Comparison of ENCODE assay signal across 10 mouse cellular contexts in the genomic region with DNA sequence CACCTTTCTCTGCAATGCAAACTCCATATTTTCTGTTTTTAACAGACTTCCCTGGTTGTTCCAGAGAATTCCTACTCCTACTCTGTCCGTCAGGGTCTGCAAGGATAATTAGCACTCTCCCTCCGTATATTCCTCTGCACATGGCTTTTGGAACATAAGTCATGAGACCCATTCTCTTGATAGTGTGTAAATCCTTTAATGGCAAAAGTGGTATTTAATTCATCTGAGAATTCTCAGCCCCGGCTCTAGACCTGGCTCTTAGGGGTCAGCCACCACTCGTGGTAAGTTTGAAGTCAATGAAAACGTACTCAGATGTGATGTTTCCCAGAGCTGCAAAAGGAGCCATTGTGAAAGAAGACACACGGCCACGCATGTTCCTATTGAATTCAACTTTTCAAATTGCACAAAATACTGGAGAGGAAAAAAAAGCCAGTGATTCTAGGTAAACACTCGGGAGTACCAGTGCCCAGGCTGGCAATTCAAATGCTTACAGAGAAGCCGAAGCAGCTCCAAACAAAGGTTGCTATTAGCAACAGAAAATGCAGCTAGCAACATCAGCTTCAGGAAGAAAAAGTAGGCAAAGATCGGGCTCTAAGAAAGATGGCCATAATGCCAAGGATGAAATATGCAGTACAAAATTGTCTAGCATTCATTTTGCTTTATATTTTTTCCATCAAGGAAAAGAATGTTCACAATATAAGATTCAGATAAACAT.
DNase-seq lines count a peak whose midpoint lies in the region; ATAC-seq and TF ChIP-seq lines count a peak whose summit lies in the region.
"Had no signal": no experiment of that assay in that cellular context is flagged by ENCODE, and none has a peak within 500 bp of the region (broad histone marks: within the 10 kb centered on the region; RNA-seq: fewer than 3 reads in every experiment).

No protein-coding gene starts in this region.

- peak overlapping the region; percentile 55 to 77 for H3K27ac ChIP-seq in heart, embryonic 14.5 days (replicated peaks in 1 of 2; ENCODE audit: control insufficient read depth in 1 of 2, insufficient read depth in 1 of 2, low read depth in 2 of 2, low read length in 2 of 2)
- H3K27ac ChIP-seq in heart, postnatal 0 days (ENCODE audit: low read depth), result peak overlapping the region; percentile 75
- peak overlapping the region; percentile 60 for H3K27ac ChIP-seq in midbrain, postnatal 0 days (ENCODE audit: low read depth, low read length)
- H3K27ac ChIP-seq: kidney, postnatal 0 days; limb, embryonic 13.5 days had no signal

- TF ChIP-seq POLR2A in brain, embryonic 14.5 days (IDR thresholded peaks at IDR 0.05; ENCODE audit: borderline replicate concordance, extremely low read depth, insufficient read depth, insufficient read length, poor library complexity, severe bottlenecking), result no peak

- peaks cover 5 to 8% of the 10 kb centered on the region in 2 experiments for H3K4me1 ChIP-seq in heart, embryonic 14.5 days (ENCODE audit: control insufficient read depth in 2 of 2, insufficient read depth in 2 of 2, low read length in 2 of 2)
- peaks cover 10% of the 10 kb centered on the region; the same call in 1 of the 2 replicates for H3K4me1 ChIP-seq in heart, postnatal 0 days (ENCODE audit: control insufficient read depth, insufficient read depth)
- peaks cover 4% of the 10 kb centered on the region for H3K4me1 ChIP-seq in midbrain, postnatal 0 days (ENCODE audit: insufficient read depth, low read length)
- H3K4me1 ChIP-seq: limb, embryonic 13.5 days had no signal

- no peak for ATAC-seq in heart, embryonic 14.5 days (ENCODE audit: insufficient number of reproducible peaks, insufficient read depth, low FRiP score, low read depth)
- ATAC-seq in heart, postnatal 0 days (ENCODE audit: insufficient read depth, low read depth), result no peak
- ATAC-seq in midbrain, postnatal 0 days (ENCODE audit: low FRiP score), result peak; percentile 83

- 49% methylated on average over 10 of the region's 10 CpGs for WGBS in heart, embryonic 14.5 days
- 43% methylated on average over 10 of the region's 10 CpGs for WGBS in heart, postnatal 0 days
- 18% methylated on average over 10 of the region's 10 CpGs for WGBS in midbrain, postnatal 0 days

- H3K4me3 ChIP-seq in heart, embryonic 14.5 days (ENCODE audit: control insufficient read depth in 1 of 2, insufficient read depth in 1 of 2, low read depth in 1 of 2, low read length in 2 of 2), result no peak overlapping the region
- H3K4me3 ChIP-seq in heart, postnatal 0 days (ENCODE audit: low read depth, low read length), result no peak overlapping the region
- peak overlapping the region; percentile 3; the same call in 1 of the 2 replicates for H3K4me3 ChIP-seq in midbrain, postnatal 0 days (ENCODE audit: low read depth, low read length)
- H3K4me3 ChIP-seq: limb, embryonic 13.5 days had no signal

- H3K4me2 ChIP-seq in heart, embryonic 14.5 days (ENCODE audit: low read length), result peak overlapping the region; percentile 30; the same call in 1 of the 2 replicates
- H3K4me2 ChIP-seq in heart, postnatal 0 days (ENCODE audit: low read depth, low read length), result peak overlapping the region; percentile 37
- H3K4me2 ChIP-seq in midbrain, postnatal 0 days (ENCODE audit: low read depth, low read length, poor library complexity, severe bottlenecking), result peak overlapping the region; percentile 34
- H3K4me2 ChIP-seq: limb, embryonic 13.5 days had no signal

- TF ChIP-seq EP300 in heart, postnatal 0 days (IDR thresholded peaks at IDR 0.05; ENCODE audit: low read depth), result no peak

- no peak for DNase-seq in heart, postnatal 25 days (ENCODE audit: low spot score)
- peak; percentile 93 for DNase-seq in brain, embryonic 14.5 days (ENCODE audit: low read depth)
- DNase-seq in heart, postnatal 0 days (ENCODE audit: low spot score), result no peak
- DNase-seq in midbrain, postnatal 0 days (ENCODE audit: low spot score), result peak; percentile 79
- no peak for DNase-seq in c-Kit-positive CD71-positive TER-119-positive erythroid progenitor cells, embryonic 14.5 days (ENCODE audit: low spot score)
- DNase-seq in cerebellum, postnatal 14 days, result no peak
- DNase-seq in kidney, adult 8-10 months, result no peak

- TF ChIP-seq CTCF in brain, embryonic 14.5 days (IDR thresholded peaks at IDR 0.05; ENCODE audit: borderline replicate concordance, extremely low read depth, insufficient read depth, insufficient read length), result no peak
- TF ChIP-seq CTCF in heart, postnatal 0 days (IDR thresholded peaks at IDR 0.05; ENCODE audit: low read depth), result no peak
- no peak for TF ChIP-seq CTCF in midbrain, postnatal 0 days (IDR thresholded peaks at IDR 0.05)

- H3K9me3 ChIP-seq in heart, embryonic 14.5 days (ENCODE audit: control insufficient read depth, low read length), result no peaks in the 10 kb centered on the region
- no peaks in the 10 kb centered on the region for H3K9me3 ChIP-seq in heart, postnatal 0 days (replicated peaks; ENCODE audit: control insufficient read depth, low read length)
- H3K9me3 ChIP-seq in midbrain, postnatal 0 days (ENCODE audit: low read length), result no peaks in the 10 kb centered on the region
- H3K9me3 ChIP-seq: limb, embryonic 13.5 days had no signal

- no peak overlapping the region for H3K9ac ChIP-seq in heart, embryonic 14.5 days (ENCODE audit: low read length)
- H3K9ac ChIP-seq in heart, postnatal 0 days (replicated peaks; ENCODE audit: low read depth, low read length), result no peak overlapping the region
- H3K9ac ChIP-seq in midbrain, postnatal 0 days (replicated peaks; ENCODE audit: low read length, poor library complexity, severe bottlenecking), result 0 out of 2 replicates have a peak overlapping the region, but pooled peaks have one; percentile 5
- H3K9ac ChIP-seq: limb, embryonic 13.5 days had no signal

- H3K36me3 ChIP-seq in heart, embryonic 14.5 days (ENCODE audit: control insufficient read depth, insufficient read depth, low read length), result no peaks in the 10 kb centered on the region
- H3K36me3 ChIP-seq in heart, postnatal 0 days (replicated peaks; ENCODE audit: control insufficient read depth, insufficient read depth, low read length), result no peaks in the 10 kb centered on the region
- no peaks in the 10 kb centered on the region for H3K36me3 ChIP-seq in midbrain, postnatal 0 days (ENCODE audit: insufficient read depth, low read length)
- H3K36me3 ChIP-seq: limb, embryonic 13.5 days had no signal

- intact Hi-C loops in heart, postnatal 25 days (cut with DNase I), result no loop called here

- H3K27me3 ChIP-seq in heart, embryonic 14.5 days (ENCODE audit: control insufficient read depth, insufficient read depth, low read length), result no peaks in the 10 kb centered on the region
- no peaks in the 10 kb centered on the region for H3K27me3 ChIP-seq in heart, postnatal 0 days (ENCODE audit: control insufficient read depth, insufficient read depth, low read length)
- H3K27me3 ChIP-seq in midbrain, postnatal 0 days (ENCODE audit: insufficient read depth, low read length), result no peaks in the 10 kb centered on the region
- H3K27me3 ChIP-seq: limb, embryonic 13.5 days had no signal

Comparison
In these comparisons a context has a peak if more than half of its experiments do, and no peak if none do; other contexts are left out.
1. DNase-seq: peak in brain, embryonic 14.5 days (single experiment) and midbrain, postnatal 0 days (single experiment); none in heart, postnatal 25 days (single experiment), heart, postnatal 0 days (single experiment), c-Kit-positive CD71-positive TER-119-positive erythroid progenitor cells, embryonic 14.5 days (single experiment), cerebellum, postnatal 14 days (0 of 2) and kidney, adult 8-10 months (0 of 2).
2. Peak in every context shown above with its lines, with median percentiles within 50 percentile points of each other: H3K27ac ChIP-seq and H3K4me2 ChIP-seq.